Mouse (Mus musculus) adipocyte (in vitro differentiated cells): ENCODE results near the gene Phf21b.
"Not testable (repeated sequence)": the region's sequence is repeated elsewhere in the genome, so short reads cannot be mapped to it uniquely, and the experiment has no call there.

ENCODE experiments used
- DNase-seq: peaks from one replicate; pipeline ENCODE4 v3.0.0-alpha.2; 2016; ENCODE audit warnings: low spot score

Phf21b gene

GRCm38 (mm10) chr15:84775421-84776174, 80.3 kb downstream of the Phf21b start:
- DNase-seq = peak; percentile 41

- peak; percentile 35 for DNase-seq
Measured at GRCm38 (mm10) chr15:84772191-84773111, 83.4 kb downstream of the Phf21b start.

GRCm38 (mm10) chr15:84769641-84770341, 86.1 kb downstream of the Phf21b start:
- no peak for DNase-seq

- DNase-seq = not testable (repeated sequence)
Measured at GRCm38 (mm10) chr15:84768531-84768930, 87.3 kb downstream of the Phf21b start.

- DNase-seq = no peak
Measured at GRCm38 (mm10) chr15:84766621-84767020, 89.2 kb downstream of the Phf21b start.

- DNase-seq = no peak
Measured at GRCm38 (mm10) chr15:84763423-84763812, 92.4 kb downstream of the Phf21b start.

GRCm38 (mm10) chr15:84762712-84763422, 93.0 kb downstream of the Phf21b start:
- DNase-seq = no peak

GRCm38 (mm10) chr15:84758493-84758892, 97.4 kb downstream of the Phf21b start:
- DNase-seq = peak; percentile 10

GRCm38 (mm10) chr15:84756426-84756825, 99.4 kb downstream of the Phf21b start:
- DNase-seq = no peak

GRCm38 (mm10) chr15:84754987-84755386, 100.9 kb downstream of the Phf21b start:
- peak; percentile 76 for DNase-seq

GRCm38 (mm10) chr15:84745831-84746230, 110.0 kb downstream of the Phf21b start:
- no peak for DNase-seq

GRCm38 (mm10) chr15:84744308-84744707, 111.5 kb downstream of the Phf21b start:
- no peak for DNase-seq

- DNase-seq = no peak
Measured at GRCm38 (mm10) chr15:84743347-84743746, 112.5 kb downstream of the Phf21b start.

- no peak for DNase-seq
Measured at GRCm38 (mm10) chr15:84741573-84741972, 114.3 kb downstream of the Phf21b start.

GRCm38 (mm10) chr15:84738246-84738645, 117.6 kb downstream of the Phf21b start:
- no peak for DNase-seq

GRCm38 (mm10) chr15:84736994-84737346, 118.9 kb downstream of the Phf21b start:
- no peak for DNase-seq

- no peak for DNase-seq
Measured at GRCm38 (mm10) chr15:84736346-84736993, 119.4 kb downstream of the Phf21b start.
